Mouse (Mus musculus) granulocyte monocyte progenitor cell, adult 5-6 weeks (primary cell): ENCODE measurements around the gene Tctex1d1. TPM values are rescaled to one million over a fixed set of nuclear protein-coding genes. Genes with fewer than 3 reads are reported as not detected.

ENCODE experiments used
- ATAC-seq: replicated peaks from 2 replicates; pipeline ENCODE4 v1.8.0; 2016; ENCODE audit warnings: mild to moderate bottlenecking, moderate TSS enrichment, inconsistent platforms; ENCODE audit not compliant: poor library complexity, severe bottlenecking
- total RNA-seq, 2 experiments: library from RNA; stranded (forward) in 1 of 2; stranded (reverse) in 1 of 2; fragments of 200-712, 200-1000 nt in 1 of 2; fragments of >200 nt in 1 of 2; fragmentation: Nextera tagmentation in 1 of 2; gene quantifications; 2 replicates each; pipeline ENCODE4 v1.2.3; 2014 to 2017

The Tctex1d1 gene
- total RNA-seq, 2 experiments from 2014 or later, result 9.4 to 28.2 TPM

- ATAC-seq, result no peak
Measured at GRCm38 (mm10) chr4:102987325-102987724, 8.9 kb downstream of the Tctex1d1 start.

GRCm38 (mm10) chr4:102987756-102988155, 9.3 kb downstream of the Tctex1d1 start:
- no peak for ATAC-seq

GRCm38 (mm10) chr4:102988526-102988925, 10.1 kb downstream of the Tctex1d1 start:
- no peak for ATAC-seq

GRCm38 (mm10) chr4:102989391-102989790, 11.0 kb downstream of the Tctex1d1 start:
- ATAC-seq, result no peak

GRCm38 (mm10) chr4:102990016-102990415, 11.6 kb downstream of the Tctex1d1 start:
- ATAC-seq, result no peak

- no peak for ATAC-seq
Measured at GRCm38 (mm10) chr4:102990595-102991340, 12.4 kb downstream of the Tctex1d1 start.

GRCm38 (mm10) chr4:102991685-102992084, 13.3 kb downstream of the Tctex1d1 start:
- ATAC-seq, result no peak

- no peak for ATAC-seq
Measured at GRCm38 (mm10) chr4:103004681-103005080, 26.3 kb downstream of the Tctex1d1 start.

- no peak for ATAC-seq
Measured at GRCm38 (mm10) chr4:103005190-103005945, 27.0 kb downstream of the Tctex1d1 start.

GRCm38 (mm10) chr4:103006266-103006665, 27.9 kb downstream of the Tctex1d1 start:
- ATAC-seq, result no peak

- peak; percentile 97 for ATAC-seq
Measured at GRCm38 (mm10) chr4:103006943-103007418, 28.6 kb downstream of the Tctex1d1 start.

- ATAC-seq, result no peak
Measured at GRCm38 (mm10) chr4:103010734-103011133, 32.3 kb downstream of the Tctex1d1 start.

GRCm38 (mm10) chr4:103011823-103012222, 33.4 kb downstream of the Tctex1d1 start:
- ATAC-seq, result no peak

GRCm38 (mm10) chr4:103013490-103013889, 35.1 kb downstream of the Tctex1d1 start:
- ATAC-seq, result no peak

GRCm38 (mm10) chr4:103026621-103027020, 48.2 kb downstream of the Tctex1d1 start, which contains the start of gene Insl5:
Insl5 (minus strand) TSS chr4:103026842.
- no peak for ATAC-seq

GRCm38 (mm10) chr4:103027745-103028144, 49.3 kb downstream of the Tctex1d1 start:
- ATAC-seq, result no peak

- ATAC-seq, result no peak
Measured at GRCm38 (mm10) chr4:103028177-103029088, 50.0 kb downstream of the Tctex1d1 start.

- ATAC-seq, result peak; percentile 74
Measured at GRCm38 (mm10) chr4:103039103-103039837, 60.9 kb downstream of the Tctex1d1 start.

GRCm38 (mm10) chr4:103039838-103040191, 61.4 kb downstream of the Tctex1d1 start:
- ATAC-seq, result peak; percentile 90

GRCm38 (mm10) chr4:103042997-103043396, 64.6 kb downstream of the Tctex1d1 start:
- ATAC-seq, result 0 out of 2 replicates have a peak, but pooled peaks have one; percentile 40
